Mouse (Mus musculus): Measurements from ENCODE around the gene Kctd15.

Kctd15 gene

DNA sequence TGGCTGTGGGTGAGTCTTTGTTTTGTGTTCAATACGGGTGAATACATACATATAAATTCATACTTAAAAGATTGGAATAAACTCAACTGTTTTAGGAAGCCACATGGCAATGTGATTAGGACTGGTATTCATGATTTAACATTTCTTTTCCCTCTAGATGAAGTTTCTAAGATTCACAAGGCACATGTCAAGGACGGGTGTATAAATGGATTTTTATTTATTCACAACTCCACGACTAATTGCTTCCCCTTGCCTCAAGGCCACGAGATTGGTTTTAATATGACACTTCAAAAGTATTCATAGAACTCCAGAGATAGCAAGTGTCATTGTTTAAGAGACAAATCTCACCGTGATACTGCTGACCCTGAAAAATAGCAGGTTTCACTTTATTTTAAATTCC, at the start of gene Kctd15:
Gene Kctd15 (minus strand): TSS at position 101 of the 400 bp plus-strand sequence.
- DNase-seq (ENCODE audit: low read depth, low spot score) = no peak
- H3K36me3 ChIP-seq (ENCODE audit: control insufficient read depth, insufficient read depth, low read length, poor library complexity, severe bottlenecking) = no peaks in the 10 kb centered on the region
- no peaks in the 10 kb centered on the region for H3K27me3 ChIP-seq (ENCODE audit: control insufficient read depth, insufficient read depth, low read length, poor library complexity, severe bottlenecking)

DNA sequence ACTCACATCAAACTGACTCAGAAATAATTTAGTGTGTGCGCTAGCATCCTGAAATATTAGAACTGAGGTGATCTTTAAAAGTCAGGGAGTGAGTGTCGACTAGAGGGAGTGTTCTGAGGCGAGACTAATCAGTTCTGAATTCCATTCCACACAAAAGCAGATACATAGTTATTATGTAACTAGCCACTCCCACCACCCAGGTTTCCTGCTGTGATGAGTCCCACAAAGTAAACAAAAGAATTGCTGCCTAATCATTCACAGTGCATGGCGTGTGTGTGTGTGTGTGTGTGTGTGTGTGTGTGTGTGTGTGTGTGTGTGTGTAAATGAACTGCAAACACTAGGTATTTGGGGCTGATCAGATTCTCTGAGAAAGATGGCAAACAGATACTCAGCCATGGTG, 47.9 kb upstream of the Kctd15 start:
- no peaks in the 10 kb centered on the region for H3K36me3 ChIP-seq (ENCODE audit: control insufficient read depth, insufficient read depth, low read length, poor library complexity, severe bottlenecking)
- DNase-seq (ENCODE audit: low read depth, low spot score) = no peak

DNA sequence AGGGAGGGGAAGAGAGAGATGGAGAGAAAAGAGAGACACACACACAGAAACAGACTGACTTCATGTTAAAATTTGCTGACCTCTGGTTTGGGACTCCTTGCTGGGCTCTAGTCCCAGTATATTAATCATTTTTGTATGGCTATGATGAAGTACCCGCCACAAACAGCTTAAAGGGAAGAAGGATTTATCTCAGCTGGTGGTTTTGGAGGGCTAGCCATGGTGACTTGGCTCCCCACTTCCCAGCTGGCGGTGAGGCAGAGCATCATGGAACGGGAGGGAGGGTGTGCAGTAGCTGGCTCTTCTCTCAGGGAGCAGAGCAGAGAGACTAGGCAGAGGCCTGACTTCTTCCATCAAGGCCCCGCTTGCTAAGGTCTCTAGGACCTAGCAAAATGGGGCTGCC, 46.9 kb upstream of the Kctd15 start:
- no peak for DNase-seq (ENCODE audit: low read depth, low spot score)
- H3K36me3 ChIP-seq (ENCODE audit: control insufficient read depth, insufficient read depth, low read length, poor library complexity, severe bottlenecking) = no peaks in the 10 kb centered on the region
- H3K27me3 ChIP-seq (ENCODE audit: control insufficient read depth, insufficient read depth, low read length, poor library complexity, severe bottlenecking) = no peaks in the 10 kb centered on the region

More for the DNA sequence above, 47.9 kb upstream of the Kctd15 start:
- H3K27me3 ChIP-seq (ENCODE audit: control insufficient read depth, insufficient read depth, low read length, poor library complexity, severe bottlenecking) = no peaks in the 10 kb centered on the region

DNA sequence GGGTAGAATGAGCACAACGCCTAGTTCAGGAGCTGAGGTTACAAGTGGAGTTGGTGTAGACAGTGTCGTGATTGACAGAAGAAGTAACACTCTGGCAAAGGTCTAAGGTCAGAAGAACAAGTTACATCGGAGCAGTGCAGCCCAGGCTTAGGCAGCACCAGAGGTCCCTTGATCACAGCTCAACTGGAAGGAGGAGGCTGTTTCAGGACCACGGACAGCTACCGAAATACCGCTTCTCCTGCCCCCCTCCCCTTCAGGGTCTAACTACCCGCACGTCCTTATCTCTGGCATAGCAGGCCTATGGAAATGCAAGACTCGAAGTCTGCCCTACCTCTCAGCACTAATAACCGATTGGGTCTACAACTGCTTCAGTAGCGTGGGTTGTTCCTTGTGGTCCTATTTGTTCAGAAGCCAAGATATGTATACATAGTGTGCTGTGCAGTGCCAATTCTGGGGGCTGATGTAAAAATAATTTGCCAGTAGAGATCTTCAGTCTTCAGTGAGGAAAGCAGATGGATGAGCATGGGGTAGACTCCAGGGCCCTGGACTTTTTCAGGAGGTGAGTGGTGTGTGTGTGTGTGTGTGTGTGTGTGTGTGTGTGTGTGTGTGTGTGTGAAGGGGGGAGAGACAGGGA, 46.3 kb upstream of the Kctd15 start:
- Histone ChIP-seq H3K27me3 (ENCODE audit: control insufficient read depth, insufficient read depth, low read length, poor library complexity, severe bottlenecking) (no peaks in the 10 kb centered on the region), H3K36me3 (ENCODE audit: control insufficient read depth, insufficient read depth, low read length, poor library complexity, severe bottlenecking) (no peaks in the 10 kb centered on the region)
- DNase-seq (ENCODE audit: low read depth, low spot score) = no peak

DNA sequence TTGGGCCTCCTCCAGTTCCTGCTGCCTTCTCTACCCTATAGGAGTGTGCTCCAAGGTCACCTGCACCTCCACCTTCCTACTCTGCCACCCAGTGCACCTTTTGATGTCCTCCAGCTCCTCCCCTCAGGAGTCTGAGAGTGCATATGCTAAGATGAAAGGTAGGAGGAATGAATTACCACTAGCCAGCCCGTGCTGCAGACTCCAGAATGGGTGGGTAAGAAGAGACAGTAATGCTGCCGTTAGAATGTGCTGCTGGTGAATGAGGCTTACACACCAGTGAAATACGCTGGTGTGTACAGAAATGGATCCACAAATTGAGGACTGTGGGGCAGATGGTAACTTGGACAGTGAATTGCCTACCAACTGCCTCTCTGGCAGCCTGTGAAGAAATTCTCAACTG, 43.4 kb upstream of the Kctd15 start:
- H3K36me3 ChIP-seq (ENCODE audit: control insufficient read depth, insufficient read depth, low read length, poor library complexity, severe bottlenecking) = no peaks in the 10 kb centered on the region
- no peaks in the 10 kb centered on the region for H3K27me3 ChIP-seq (ENCODE audit: control insufficient read depth, insufficient read depth, low read length, poor library complexity, severe bottlenecking)
- DNase-seq (ENCODE audit: low read depth, low spot score) = no peak

DNA sequence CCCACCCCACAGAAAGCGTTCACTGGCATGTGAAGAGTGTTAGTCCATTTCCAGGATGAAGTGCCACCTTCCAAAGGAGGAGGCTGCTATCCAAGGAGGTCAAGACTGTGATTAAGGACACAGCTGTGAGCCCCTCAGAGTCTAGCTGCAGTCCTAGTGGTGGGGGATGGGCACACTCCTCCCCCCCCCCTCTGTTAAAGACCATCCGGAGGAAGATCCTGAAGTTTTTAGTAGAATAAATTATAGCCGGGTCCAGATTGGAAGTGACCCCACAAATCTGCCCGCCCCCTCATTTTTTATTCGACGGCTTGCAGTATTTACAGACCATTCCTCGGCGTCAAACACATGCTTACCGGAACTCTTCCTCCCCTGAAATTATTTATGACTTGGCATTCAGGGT, 41.7 kb upstream of the Kctd15 start:
- no peak for DNase-seq (ENCODE audit: low read depth, low spot score)
- no peaks in the 10 kb centered on the region for H3K36me3 ChIP-seq (ENCODE audit: control insufficient read depth, insufficient read depth, low read length, poor library complexity, severe bottlenecking)
- H3K27me3 ChIP-seq (ENCODE audit: control insufficient read depth, insufficient read depth, low read length, poor library complexity, severe bottlenecking) = no peaks in the 10 kb centered on the region

DNA sequence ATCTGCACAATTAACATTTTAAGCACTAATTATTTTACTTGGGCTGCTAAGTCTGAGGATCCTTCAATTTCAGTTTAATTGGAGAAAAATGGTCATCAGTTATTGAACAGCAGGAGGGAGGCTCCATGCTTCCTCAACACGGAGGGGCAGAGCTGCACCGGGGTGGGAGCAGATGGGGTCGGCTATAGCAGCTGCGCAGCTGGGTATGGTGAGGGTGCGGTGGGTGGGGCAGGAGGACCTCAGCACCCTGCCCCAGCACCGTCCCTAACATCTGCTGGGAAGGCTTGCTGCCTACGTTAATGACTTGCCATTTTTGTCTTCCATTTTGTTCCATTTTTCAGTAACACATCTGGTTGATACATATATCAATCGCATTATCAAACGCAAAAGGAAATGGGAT, 39.6 kb upstream of the Kctd15 start:
- Histone ChIP-seq H3K36me3 (ENCODE audit: control insufficient read depth, insufficient read depth, low read length, poor library complexity, severe bottlenecking) (no peaks in the 10 kb centered on the region), H3K27me3 (ENCODE audit: control insufficient read depth, insufficient read depth, low read length, poor library complexity, severe bottlenecking) (no peaks in the 10 kb centered on the region)
- DNase-seq (ENCODE audit: low read depth, low spot score) = no peak

DNA sequence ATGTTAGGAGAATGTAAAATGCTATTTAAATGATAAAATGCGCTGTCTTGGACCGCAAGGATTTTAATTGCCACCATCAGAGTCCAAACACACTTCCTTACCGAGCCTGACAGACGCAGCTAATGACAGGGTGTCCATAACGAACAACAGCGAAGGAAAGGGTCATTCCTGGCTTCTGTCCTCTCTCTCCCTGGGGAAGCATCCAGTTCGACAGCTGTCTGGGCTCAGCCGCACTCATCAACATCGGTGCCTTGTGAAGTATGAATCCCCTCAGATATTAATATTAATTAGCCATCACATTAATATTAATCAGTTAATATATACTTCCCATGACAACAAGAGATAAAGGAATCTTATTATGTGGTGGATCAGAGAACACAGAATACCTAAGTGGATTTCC, 38.4 kb upstream of the Kctd15 start:
- no peaks in the 10 kb centered on the region for H3K27me3 ChIP-seq (ENCODE audit: control insufficient read depth, insufficient read depth, low read length, poor library complexity, severe bottlenecking)
- H3K36me3 ChIP-seq (ENCODE audit: control insufficient read depth, insufficient read depth, low read length, poor library complexity, severe bottlenecking) = no peaks in the 10 kb centered on the region
- no peak for DNase-seq (ENCODE audit: low read depth, low spot score)

DNA sequence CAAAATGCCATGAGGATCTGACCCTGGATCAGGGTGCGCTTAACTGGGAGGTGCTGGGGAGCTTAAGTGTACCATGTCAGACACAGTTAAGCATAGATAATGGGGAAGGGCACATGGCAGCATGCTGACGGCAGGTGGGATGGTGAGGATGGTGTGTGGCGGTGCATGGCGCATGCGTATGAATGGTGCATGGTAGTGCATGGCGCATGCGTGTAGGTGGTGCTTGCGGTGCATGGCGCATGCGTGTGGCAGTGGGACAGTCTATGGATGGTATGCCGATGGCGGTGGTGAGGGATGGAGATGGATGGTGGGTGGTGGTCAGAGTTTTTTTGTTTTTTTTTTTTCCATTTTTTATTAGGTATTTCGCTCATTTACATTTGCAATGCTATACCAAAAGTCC, 37.4 kb upstream of the Kctd15 start:
- DNase-seq (ENCODE audit: low read depth, low spot score) = no peak
- Histone ChIP-seq H3K27me3 (ENCODE audit: control insufficient read depth, insufficient read depth, low read length, poor library complexity, severe bottlenecking) (no peaks in the 10 kb centered on the region), H3K36me3 (ENCODE audit: control insufficient read depth, insufficient read depth, low read length, poor library complexity, severe bottlenecking) (no peaks in the 10 kb centered on the region)

DNA sequence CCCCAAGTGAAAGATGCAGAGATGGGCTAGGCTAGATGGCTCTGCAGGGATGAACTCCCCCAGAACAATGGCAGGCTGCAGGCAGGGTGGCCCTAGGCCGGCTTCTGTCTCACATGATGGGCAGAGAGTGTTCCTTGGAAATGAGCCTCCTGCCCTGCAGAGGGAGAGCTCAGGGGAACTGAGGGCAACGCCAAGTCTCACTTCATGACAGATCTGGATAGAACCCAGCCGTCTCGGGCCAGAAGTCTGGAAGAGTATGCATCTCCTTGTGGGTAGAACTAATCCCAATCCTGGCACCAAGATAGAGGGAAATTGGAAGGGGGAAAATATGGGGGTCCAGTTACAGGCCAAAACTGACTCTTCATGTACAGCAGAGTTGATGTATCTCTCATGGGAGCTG, 36.5 kb upstream of the Kctd15 start:
- no peak for DNase-seq (ENCODE audit: low read depth, low spot score)

DNA sequence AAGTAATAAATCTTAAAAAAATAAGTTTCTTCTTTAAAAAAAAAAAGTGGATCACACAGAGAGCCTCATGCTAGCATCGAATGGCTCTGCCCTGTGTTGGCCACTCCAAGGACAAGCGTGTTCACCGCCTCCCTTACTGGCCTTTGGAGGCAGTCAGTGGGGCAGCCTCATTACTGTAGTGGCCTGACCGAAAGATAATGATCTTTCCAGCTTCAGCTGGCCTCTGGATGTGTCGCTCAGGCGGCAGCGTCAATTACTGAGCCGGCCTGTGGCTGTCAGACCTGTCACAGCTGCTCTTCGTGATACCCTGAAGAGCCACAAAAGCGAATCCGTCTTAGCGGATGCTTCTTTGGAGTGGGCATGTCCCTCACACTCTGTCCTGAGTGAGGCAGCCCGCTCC, 33.6 kb upstream of the Kctd15 start:
- Histone ChIP-seq H3K27me3 (ENCODE audit: control insufficient read depth, insufficient read depth, low read length, poor library complexity, severe bottlenecking) (no peaks in the 10 kb centered on the region), H3K36me3 (ENCODE audit: control insufficient read depth, insufficient read depth, low read length, poor library complexity, severe bottlenecking) (no peaks in the 10 kb centered on the region)
- DNase-seq (ENCODE audit: low read depth, low spot score) = no peak

More for the DNA sequence above, 36.5 kb upstream of the Kctd15 start:
- no peaks in the 10 kb centered on the region for H3K27me3 ChIP-seq (ENCODE audit: control insufficient read depth, insufficient read depth, low read length, poor library complexity, severe bottlenecking)
- H3K36me3 ChIP-seq (ENCODE audit: control insufficient read depth, insufficient read depth, low read length, poor library complexity, severe bottlenecking) = no peaks in the 10 kb centered on the region

DNA sequence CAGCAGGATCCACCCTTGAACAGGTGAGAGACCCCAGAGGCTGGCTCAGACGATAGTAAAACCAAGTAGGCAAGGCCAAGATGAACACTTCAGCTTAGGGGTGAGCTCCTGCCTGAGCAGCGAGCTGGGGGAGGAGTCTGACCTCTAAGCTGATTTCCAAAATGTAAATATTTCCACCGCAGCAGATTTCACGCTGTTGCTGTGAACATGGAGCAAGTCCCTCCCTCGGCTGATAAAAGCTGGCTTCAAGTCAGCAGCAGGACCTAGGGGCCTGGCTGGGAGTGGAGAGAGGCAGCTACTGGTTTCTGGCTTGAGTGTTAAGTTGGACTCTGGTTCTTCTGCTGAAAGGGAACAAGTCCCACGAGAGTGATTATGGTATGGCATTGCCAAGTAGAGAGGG, 32.5 kb upstream of the Kctd15 start:
- Histone ChIP-seq H3K27me3 (ENCODE audit: control insufficient read depth, insufficient read depth, low read length, poor library complexity, severe bottlenecking) (no peaks in the 10 kb centered on the region), H3K36me3 (ENCODE audit: control insufficient read depth, insufficient read depth, low read length, poor library complexity, severe bottlenecking) (no peaks in the 10 kb centered on the region)
- DNase-seq (ENCODE audit: low read depth, low spot score) = no peak

DNA sequence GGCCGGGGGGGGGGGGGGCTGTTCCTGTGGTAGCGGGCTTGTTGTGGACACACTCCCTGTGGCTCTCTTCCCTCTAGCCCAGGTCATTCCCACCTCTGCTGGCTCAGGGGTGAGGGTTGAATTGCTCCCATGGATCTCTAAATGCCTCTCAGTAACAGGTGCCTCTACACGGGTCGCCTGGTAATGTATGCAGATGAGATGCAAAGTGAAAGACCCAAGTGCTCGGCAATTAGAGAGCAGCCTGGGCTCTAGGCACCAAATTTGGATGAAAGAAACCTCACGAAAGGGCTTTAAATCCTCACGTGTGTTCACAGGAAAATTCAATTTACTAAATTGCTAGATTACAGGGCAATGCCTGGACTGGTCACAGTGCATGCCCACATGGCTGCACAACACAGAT, 29.3 kb upstream of the Kctd15 start:
- Histone ChIP-seq H3K27me3 (ENCODE audit: control insufficient read depth, insufficient read depth, low read length, poor library complexity, severe bottlenecking) (no peaks in the 10 kb centered on the region), H3K36me3 (ENCODE audit: control insufficient read depth, insufficient read depth, low read length, poor library complexity, severe bottlenecking) (no peaks in the 10 kb centered on the region)
- no peak for DNase-seq (ENCODE audit: low read depth, low spot score)

DNA sequence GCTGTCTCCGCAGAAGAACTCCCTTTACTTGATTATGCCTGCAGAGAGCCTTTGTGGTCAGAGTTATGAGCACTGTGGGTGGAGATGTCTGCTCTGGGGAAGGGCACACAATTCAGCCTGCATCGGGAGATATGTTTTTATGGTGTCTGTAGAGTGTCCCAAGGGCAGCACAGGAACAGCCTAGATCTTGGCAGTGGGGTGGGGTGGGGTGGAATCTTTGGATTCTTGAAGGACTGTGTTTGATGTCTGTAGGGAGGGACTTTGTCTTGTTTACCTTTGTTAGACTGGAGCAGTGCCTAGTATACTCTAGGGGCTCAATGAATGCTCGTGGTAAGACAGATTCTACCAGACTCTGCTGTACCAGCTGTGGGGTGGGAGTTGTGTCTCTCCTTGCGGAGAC, 28.6 kb upstream of the Kctd15 start:
- no peaks in the 10 kb centered on the region for H3K36me3 ChIP-seq (ENCODE audit: control insufficient read depth, insufficient read depth, low read length, poor library complexity, severe bottlenecking)
- H3K27me3 ChIP-seq (ENCODE audit: control insufficient read depth, insufficient read depth, low read length, poor library complexity, severe bottlenecking) = no peaks in the 10 kb centered on the region
- no peak for DNase-seq (ENCODE audit: low read depth, low spot score)

DNA sequence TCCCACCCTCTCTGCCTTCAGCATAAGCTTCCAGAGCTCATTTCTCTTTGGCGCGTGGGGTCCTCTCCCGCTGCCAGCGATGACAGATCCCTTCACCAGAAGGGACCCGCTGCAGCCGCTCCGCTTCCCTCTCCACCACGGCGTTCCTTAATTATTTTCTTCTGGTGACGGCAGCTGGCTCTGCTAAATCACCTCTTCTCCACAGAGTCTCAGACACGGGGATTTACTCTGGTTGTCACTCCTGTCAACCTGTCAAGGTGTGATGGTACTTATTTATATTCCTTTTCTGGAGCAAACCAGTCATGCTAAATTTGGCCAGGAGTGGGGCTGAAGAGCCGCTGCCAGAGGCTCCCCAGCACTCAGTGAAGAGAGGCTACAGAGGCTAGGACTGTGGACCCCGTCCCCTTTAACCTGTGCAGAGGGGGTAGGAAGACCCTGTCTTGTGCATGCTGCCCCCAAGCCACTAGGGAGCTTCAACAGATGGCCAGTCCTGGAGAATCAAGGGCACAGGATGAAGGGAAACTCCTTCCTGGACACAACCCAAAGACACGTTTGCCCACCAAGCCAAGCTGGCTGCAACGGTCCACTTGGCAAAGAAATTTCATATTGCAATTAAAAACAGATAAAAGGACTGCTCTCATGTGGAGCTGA, 24.4 kb upstream of the Kctd15 start:
- H3K36me3 ChIP-seq (ENCODE audit: control insufficient read depth, insufficient read depth, low read length, poor library complexity, severe bottlenecking) = no peaks in the 10 kb centered on the region
- DNase-seq (ENCODE audit: low read depth, low spot score) = no peak
- no peaks in the 10 kb centered on the region for H3K27me3 ChIP-seq (ENCODE audit: control insufficient read depth, insufficient read depth, low read length, poor library complexity, severe bottlenecking)

DNA sequence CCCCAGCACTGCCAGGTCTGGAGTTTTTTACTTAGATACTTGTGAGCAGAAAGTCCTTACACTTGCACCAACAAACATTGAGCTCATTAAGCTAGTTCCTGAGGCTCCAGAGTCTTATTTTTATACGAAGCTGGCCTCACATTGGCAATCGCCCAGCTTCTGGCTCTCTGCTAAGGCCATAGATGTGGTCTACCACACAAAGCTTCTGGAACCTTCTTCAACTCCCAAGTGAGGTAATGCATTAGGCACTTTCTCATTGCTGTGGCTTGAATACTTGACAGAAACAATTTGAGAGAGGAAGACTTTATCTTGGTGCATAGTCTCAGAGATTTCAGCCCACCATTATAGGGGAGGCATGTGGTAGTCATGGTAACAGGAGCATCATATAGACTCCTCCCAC, 23.4 kb upstream of the Kctd15 start:
- no peaks in the 10 kb centered on the region for H3K27me3 ChIP-seq (ENCODE audit: control insufficient read depth, insufficient read depth, low read length, poor library complexity, severe bottlenecking)
- H3K36me3 ChIP-seq (ENCODE audit: control insufficient read depth, insufficient read depth, low read length, poor library complexity, severe bottlenecking) = no peaks in the 10 kb centered on the region
- no peak for DNase-seq (ENCODE audit: low read depth, low spot score)

All from splenic B cell, adult 2 months (primary cell).